Comparison of ENCODE assay signal across 8 mouse cellular contexts in genomic region chr11:102773713-102774611, GRCm38 (mm10). TPM values are rescaled to one million over a fixed set of nuclear protein-coding genes. Genes with fewer than 3 reads are reported as not detected.
DNase-seq lines count a peak whose midpoint lies in the region; ATAC-seq and TF ChIP-seq lines count a peak whose summit lies in the region.

No protein-coding gene starts in this region.

- WGBS in intestine, postnatal 0 days = under 1% methylated on average over 46 of the region's 46 CpGs
- WGBS in midbrain, embryonic 12.5 days = under 1% methylated on average over 46 of the region's 46 CpGs

- H3K36me3 ChIP-seq in intestine, postnatal 0 days (ENCODE audit: control insufficient read depth, insufficient read depth) = no peaks in the 10 kb centered on the region
- peaks cover 9% of the 10 kb centered on the region; the same call in 1 of the 2 replicates for H3K36me3 ChIP-seq in midbrain, embryonic 12.5 days

- peak; percentile 99 for TF ChIP-seq CTCF in intestine, postnatal 0 days (IDR thresholded peaks at IDR 0.05; ENCODE audit: low read depth)

- H3K4me1 ChIP-seq in intestine, postnatal 0 days (replicated peaks; ENCODE audit: control insufficient read depth, insufficient read depth, low read length) = 0 out of 2 replicates have a peak, but pooled peaks cover 7% of the 10 kb centered on the region
- peaks cover 61% of the 10 kb centered on the region for H3K4me1 ChIP-seq in midbrain, embryonic 12.5 days

- no peaks in the 10 kb centered on the region for H3K9me3 ChIP-seq in intestine, postnatal 0 days (ENCODE audit: control insufficient read depth)
- H3K9me3 ChIP-seq in midbrain, embryonic 12.5 days = no peaks in the 10 kb centered on the region

- peak overlapping the region; percentile 48 for H3K4me3 ChIP-seq in intestine, postnatal 0 days (ENCODE audit: low read depth, low read length)
- peak overlapping the region; percentile 60 for H3K4me3 ChIP-seq in midbrain, embryonic 12.5 days

- intact Hi-C loops in left cerebral cortex, postnatal 4 days (cut with DNase I) = loop anchor here (2.0 kb wide), 1 partner anchor 89 kb away; no protein-coding TSS in a partner anchor

- peak overlapping the region; percentile 24 for H3K9ac ChIP-seq in intestine, postnatal 0 days (ENCODE audit: low read depth, low read length)
- peak overlapping the region; percentile 78 for H3K9ac ChIP-seq in midbrain, embryonic 12.5 days (replicated peaks)

- H3K4me2 ChIP-seq in intestine, postnatal 0 days (replicated peaks; ENCODE audit: low read depth) = peak overlapping the region; percentile 95
- peak overlapping the region; percentile 93 for H3K4me2 ChIP-seq in midbrain, embryonic 12.5 days (replicated peaks)

- ATAC-seq in CD4-positive, CD25-positive, alpha-beta regulatory T cell, adult 4 months = no peak
- peak; percentile 22; the same call in 1 of the 2 replicates for ATAC-seq in intestine, postnatal 0 days
- peak; percentile 24 for ATAC-seq in midbrain, embryonic 12.5 days (ENCODE audit: low FRiP score, low read depth)

- H3K27me3 ChIP-seq in intestine, postnatal 0 days (replicated peaks; ENCODE audit: control insufficient read depth, insufficient read depth, low read length) = no peaks in the 10 kb centered on the region
- peaks cover 32% of the 10 kb centered on the region for H3K27me3 ChIP-seq in midbrain, embryonic 12.5 days

- DNase-seq in CD4-positive, CD25-positive, alpha-beta regulatory T cell, adult 2 months (ENCODE audit: low read depth, low spot score) = peak; percentile 82
- peak; percentile 91 for DNase-seq in embryo, embryonic 9.5 days (ENCODE audit: extremely low spot score)
- peak; percentile 80 to 85 for DNase-seq in gastrocnemius, postnatal 4 days (ENCODE audit: low spot score in 2 of 2)
- DNase-seq in left cerebral cortex, postnatal 4 days = peak; percentile 90
- peak; percentile 56 for DNase-seq in spleen, adult 12 weeks (ENCODE audit: low spot score)

- H3K27ac ChIP-seq in intestine, postnatal 0 days (ENCODE audit: low read depth, low read length) = peak overlapping the region; percentile 57
- peak overlapping the region; percentile 90 for H3K27ac ChIP-seq in midbrain, embryonic 12.5 days (replicated peaks)

RNA-seq across cellular contexts. Expression of gene Adam11, which starts 12.7 kb away (rescaled TPM):
- polyA plus RNA-seq in CD4-positive, CD25-positive, alpha-beta regulatory T cell, adult 4 months (2017; shearing (Covaris generic)) = not detected
- 1 to 10 TPM; 2.5 to 2.6 TPM for total RNA-seq in gastrocnemius, postnatal 4 days (2021)
- 0.80 and 1.3 TPM in 2 replicates for polyA plus RNA-seq in intestine, postnatal 0 days (2015; fragmentation: Nextera tagmentation; extraction: Ambion mirVana)
- 100 to 1,000 TPM; 103 to 110 TPM for total RNA-seq in left cerebral cortex, postnatal 4 days (2021)
- polyA plus RNA-seq in midbrain, embryonic 12.5 days (2016; fragmentation: Nextera tagmentation; extraction: Ambion mirVana) = 24.1 and 28.8 TPM in 2 replicates

RNA-seq across cellular contexts. Expression of gene Gjc1, which starts 45.5 kb away (rescaled TPM):
- under 1 TPM in 1 of 2 experiments, not detected in 1; 0.28 TPM for polyA plus RNA-seq in CD4-positive, CD25-positive, alpha-beta regulatory T cell, adult 4 months (2017; shearing (Covaris generic))
- 10 to 100 TPM; 39.4 to 41.0 TPM for total RNA-seq in gastrocnemius, postnatal 4 days (2021)
- 16.1 and 18.8 TPM in 2 replicates for polyA plus RNA-seq in intestine, postnatal 0 days (2015; fragmentation: Nextera tagmentation; extraction: Ambion mirVana)
- 10 to 100 TPM; 46.7 to 60.2 TPM for total RNA-seq in left cerebral cortex, postnatal 4 days (2021)
- polyA plus RNA-seq in midbrain, embryonic 12.5 days (2016; fragmentation: Nextera tagmentation; extraction: Ambion mirVana) = 79.0 and 87.1 TPM in 2 replicates

Comparison
In these comparisons a context has a peak if more than half of its experiments do, and no peak if none do; other contexts are left out.
1. RNA of gene Adam11, which starts 12.7 kb away (polyA plus RNA-seq): 24.1 to 28.8 TPM in midbrain, embryonic 12.5 days; 0.80 to 1.3 TPM in intestine, postnatal 0 days and not detected in CD4-positive, CD25-positive, alpha-beta regulatory T cell, adult 4 months; every median in the first group is over 10 times any median in the second.
2. RNA of gene Gjc1, which starts 45.5 kb away (polyA plus RNA-seq): 79.0 to 87.1 TPM in midbrain, embryonic 12.5 days and 16.1 to 18.8 TPM in intestine, postnatal 0 days; 0.28 TPM in CD4-positive, CD25-positive, alpha-beta regulatory T cell, adult 4 months; every median in the first group is over 10 times any median in the second.
3. Peak in every context shown above with its lines, with median percentiles within 50 percentile points of each other: DNase-seq.